Mouse (Mus musculus) CD8-positive naive resting alpha-beta T cell, adult 2 months (primary cell): Measurements from ENCODE around the gene Dnajc7.

Experiments used
- DNase-seq, 2 experiments: peaks; one replicate each; pipeline ENCODE4 v3.0.0; 2022; ENCODE audit warnings: low read depth in 2 of 2, low spot score in 2 of 2

Dnajc7 gene

GRCm38 (mm10) chr11:100581756-100582155, 38.2 kb downstream of the Dnajc7 start:
- no peak for DNase-seq

GRCm38 (mm10) chr11:100580275-100580674, 39.7 kb downstream of the Dnajc7 start:
- no peak for DNase-seq

- no peak for DNase-seq
These were observed 40.7 kb downstream of the Dnajc7 start for GRCm38 (mm10) chr11:100579116-100579799.

GRCm38 (mm10) chr11:100577852-100578599, 41.9 kb downstream of the Dnajc7 start:
- DNase-seq: no peak

GRCm38 (mm10) chr11:100576256-100576655, 43.7 kb downstream of the Dnajc7 start:
- no peak for DNase-seq

GRCm38 (mm10) chr11:100575484-100575855, 44.5 kb downstream of the Dnajc7 start:
- DNase-seq: no peak

GRCm38 (mm10) chr11:100574708-100575483, 45.1 kb downstream of the Dnajc7 start, which contains the start of gene Cnp:
TSS of gene Cnp (plus strand) at chr11:100574904.
- peak; percentile 57 to 65 for DNase-seq

GRCm38 (mm10) chr11:100574188-100574587, 45.8 kb downstream of the Dnajc7 start:
- DNase-seq: peak; percentile 21 to 27

GRCm38 (mm10) chr11:100571202-100571567, 48.8 kb downstream of the Dnajc7 start:
- DNase-seq: no peak

- peak; percentile 60 to 75 for DNase-seq
These were observed 49.4 kb downstream of the Dnajc7 start for GRCm38 (mm10) chr11:100570430-100571201.

- no peak for DNase-seq
These were observed 50.2 kb downstream of the Dnajc7 start for GRCm38 (mm10) chr11:100569789-100570188.

GRCm38 (mm10) chr11:100568692-100569091, 51.3 kb downstream of the Dnajc7 start:
- DNase-seq: no peak

GRCm38 (mm10) chr11:100567815-100568245, 52.1 kb downstream of the Dnajc7 start:
- DNase-seq: no peak

GRCm38 (mm10) chr11:100567229-100567628, 52.7 kb downstream of the Dnajc7 start:
- no peak for DNase-seq

- DNase-seq: no peak
These were observed 55.3 kb downstream of the Dnajc7 start for GRCm38 (mm10) chr11:100564703-100565102.

GRCm38 (mm10) chr11:100564297-100564696, 55.7 kb downstream of the Dnajc7 start:
- DNase-seq: no peak

GRCm38 (mm10) chr11:100561748-100562147, 58.2 kb downstream of the Dnajc7 start:
- DNase-seq: no peak

- no peak for DNase-seq
These were observed 60.5 kb downstream of the Dnajc7 start for GRCm38 (mm10) chr11:100559476-100559875.

GRCm38 (mm10) chr11:100557563-100557962, 62.4 kb downstream of the Dnajc7 start:
- DNase-seq: no peak

GRCm38 (mm10) chr11:100555583-100555982, 64.4 kb downstream of the Dnajc7 start:
- DNase-seq: peak; percentile 39 to 61

- DNase-seq: no peak
These were observed 67.1 kb downstream of the Dnajc7 start for GRCm38 (mm10) chr11:100552842-100553241.
